Mouse (Mus musculus): ENCODE results near the gene Wasl. TPM values are rescaled to one million over a fixed set of nuclear protein-coding genes. Genes with fewer than 3 reads are reported as not detected.

Gene Wasl
- total RNA-seq (2014; rRNA removed) = 20.0 and 20.9 TPM in 2 replicates
- polyA plus RNA-seq (2015; fragmentation: Nextera tagmentation; extraction: Ambion mirVana) = 57.4 and 61.0 TPM in 2 replicates

- Histone ChIP-seq H3K4me3 (ENCODE audit: low read length) (peak within 1 kb of the TSS; percentile 98), H3K27me3 (ENCODE audit: insufficient read depth, low read length) (no peaks in the 10 kb centered on the region), H3K9me3 (ENCODE audit: low read length) (no peaks in the 10 kb centered on the region), H3K27ac (peak within 1 kb of the TSS; percentile 96), H3K4me2 (ENCODE audit: low read depth, low read length) (peak within 1 kb of the TSS; percentile 85), H3K36me3 (ENCODE audit: insufficient read depth, low read length) (no peaks in the 10 kb centered on the region), H3K9ac (replicated peaks; ENCODE audit: low read length) (peak within 1 kb of the TSS; percentile 98), H3K4me1 (ENCODE audit: insufficient read depth, low read length) (peaks cover 4% of the 10 kb centered on the region; the same call in 1 of the 2 replicates)
- DNase-seq (ENCODE audit: low spot score) (peak; percentile 99), ATAC-seq (peak; percentile 99)
- TF ChIP-seq CTCF (IDR thresholded peaks at IDR 0.05; ENCODE audit: low read depth) = peak; percentile 58
- under 1% methylated on average over 54 of the region's 63 CpGs for WGBS
Observed at GRCm38 (mm10) chr6:24664867-24665458, at the start of gene Wasl. Wasl (minus strand) TSS chr6:24665009.

GRCm38 (mm10) chr6:24707499-24707898, 42.7 kb upstream of the Wasl start:
- Histone ChIP-seq H3K9me3 (ENCODE audit: low read length) (no peaks in the 10 kb centered on the region), H3K36me3 (ENCODE audit: insufficient read depth, low read length) (no peaks in the 10 kb centered on the region), H3K4me3 (ENCODE audit: low read length) (no peak overlapping the region), H3K27me3 (ENCODE audit: insufficient read depth, low read length) (no peaks in the 10 kb centered on the region), H3K4me2 (ENCODE audit: low read depth, low read length) (no peak overlapping the region), H3K4me1 (ENCODE audit: insufficient read depth, low read length) (no peaks in the 10 kb centered on the region), H3K9ac (replicated peaks; ENCODE audit: low read length) (no peak overlapping the region), H3K27ac (no peak overlapping the region)
- DNase-seq (ENCODE audit: low spot score) (no peak), ATAC-seq (no peak)
- no peak for TF ChIP-seq CTCF (IDR thresholded peaks at IDR 0.05; ENCODE audit: low read depth)
- WGBS = 73% methylated on average over 2 of the region's 2 CpGs

- Histone ChIP-seq H3K36me3 (ENCODE audit: insufficient read depth, low read length) (no peaks in the 10 kb centered on the region), H3K9me3 (ENCODE audit: low read length) (no peaks in the 10 kb centered on the region), H3K27me3 (ENCODE audit: insufficient read depth, low read length) (no peaks in the 10 kb centered on the region), H3K4me2 (ENCODE audit: low read depth, low read length) (no peak overlapping the region), H3K4me1 (ENCODE audit: insufficient read depth, low read length) (no peaks in the 10 kb centered on the region), H3K9ac (replicated peaks; ENCODE audit: low read length) (no peak overlapping the region), H3K27ac (no peak overlapping the region), H3K4me3 (ENCODE audit: low read length) (no peak overlapping the region)
- DNase-seq (ENCODE audit: low spot score) = no peak
- TF ChIP-seq CTCF (IDR thresholded peaks at IDR 0.05; ENCODE audit: low read depth) = no peak
- 90% methylated on average over 5 of the region's 5 CpGs for WGBS
- no peak for ATAC-seq
Observed at GRCm38 (mm10) chr6:24707090-24707489, 42.3 kb upstream of the Wasl start.

- TF ChIP-seq CTCF (IDR thresholded peaks at IDR 0.05; ENCODE audit: low read depth) = no peak
- no peak overlapping the region for H3K9ac ChIP-seq (replicated peaks; ENCODE audit: low read length)
- ATAC-seq (no peak), DNase-seq (ENCODE audit: low spot score) (no peak)
- WGBS = 89% methylated on average over 5 of the region's 5 CpGs
- no peak overlapping the region for H3K4me2 ChIP-seq (ENCODE audit: low read depth, low read length)
- H3K27me3 ChIP-seq (ENCODE audit: insufficient read depth, low read length) = no peaks in the 10 kb centered on the region
- H3K4me1 ChIP-seq (ENCODE audit: insufficient read depth, low read length) = no peaks in the 10 kb centered on the region
- H3K27ac ChIP-seq = no peak overlapping the region
- H3K36me3 ChIP-seq (ENCODE audit: insufficient read depth, low read length) = no peaks in the 10 kb centered on the region
- no peak overlapping the region for H3K4me3 ChIP-seq (ENCODE audit: low read length)
- H3K9me3 ChIP-seq (ENCODE audit: low read length) = no peaks in the 10 kb centered on the region
Observed at GRCm38 (mm10) chr6:24697216-24697615, 32.4 kb upstream of the Wasl start.

GRCm38 (mm10) chr6:24696117-24696516, 31.3 kb upstream of the Wasl start:
- Histone ChIP-seq H3K36me3 (ENCODE audit: insufficient read depth, low read length) (no peaks in the 10 kb centered on the region), H3K4me1 (ENCODE audit: insufficient read depth, low read length) (no peaks in the 10 kb centered on the region), H3K4me2 (ENCODE audit: low read depth, low read length) (no peak overlapping the region), H3K27ac (no peak overlapping the region), H3K27me3 (ENCODE audit: insufficient read depth, low read length) (no peaks in the 10 kb centered on the region), H3K4me3 (ENCODE audit: low read length) (no peak overlapping the region), H3K9me3 (ENCODE audit: low read length) (no peaks in the 10 kb centered on the region), H3K9ac (replicated peaks; ENCODE audit: low read length) (no peak overlapping the region)
- WGBS = 87% methylated on average over 4 of the region's 4 CpGs
- DNase-seq (ENCODE audit: low spot score) (no peak), ATAC-seq (no peak)
- no peak for TF ChIP-seq CTCF (IDR thresholded peaks at IDR 0.05; ENCODE audit: low read depth)

GRCm38 (mm10) chr6:24694455-24695410, 29.9 kb upstream of the Wasl start:
- Histone ChIP-seq H3K27me3 (ENCODE audit: insufficient read depth, low read length) (no peaks in the 10 kb centered on the region), H3K4me3 (ENCODE audit: low read length) (no peak overlapping the region), H3K4me2 (ENCODE audit: low read depth, low read length) (no peak overlapping the region), H3K36me3 (ENCODE audit: insufficient read depth, low read length) (no peaks in the 10 kb centered on the region), H3K4me1 (ENCODE audit: insufficient read depth, low read length) (no peaks in the 10 kb centered on the region), H3K9ac (replicated peaks; ENCODE audit: low read length) (no peak overlapping the region), H3K9me3 (ENCODE audit: low read length) (no peaks in the 10 kb centered on the region), H3K27ac (no peak overlapping the region)
- ATAC-seq = no peak
- 84% methylated on average over 11 of the region's 11 CpGs for WGBS
- no peak for TF ChIP-seq CTCF (IDR thresholded peaks at IDR 0.05; ENCODE audit: low read depth)
- DNase-seq (ENCODE audit: low spot score) = no peak

All from hindbrain, postnatal 0 days (tissue).